Mouse (Mus musculus): ENCODE data around the gene Zp2.

Zp2 gene

GRCm38 (mm10) chr7:120145191-120145590 lies at the start of gene Zp2:
Gene Zp2 (minus strand): TSS chr7:120145291.
- DNase-seq (ENCODE audit: low spot score): no peak

DNA sequence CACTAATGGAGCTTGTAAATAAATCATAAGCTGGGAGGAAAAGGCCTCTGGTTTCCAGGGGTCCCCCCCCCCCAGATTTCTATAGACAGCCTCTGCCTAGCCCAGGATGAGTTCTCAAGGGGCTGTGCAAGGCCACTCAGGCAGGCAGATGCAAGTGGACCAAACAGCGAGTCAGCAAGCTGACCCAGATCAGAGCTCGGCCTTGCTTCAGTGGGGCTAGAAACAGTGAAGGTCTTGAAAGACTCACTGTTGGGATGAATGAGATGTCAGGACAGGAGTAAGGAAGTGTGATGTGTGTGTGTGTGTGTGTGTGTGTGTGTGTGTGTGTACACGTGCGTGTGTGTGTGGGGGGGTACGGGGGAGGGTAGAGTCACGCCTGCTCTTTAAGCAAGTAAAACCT lies 47.7 kb upstream of the Zp2 start:
- DNase-seq (ENCODE audit: low spot score): no peak

DNA sequence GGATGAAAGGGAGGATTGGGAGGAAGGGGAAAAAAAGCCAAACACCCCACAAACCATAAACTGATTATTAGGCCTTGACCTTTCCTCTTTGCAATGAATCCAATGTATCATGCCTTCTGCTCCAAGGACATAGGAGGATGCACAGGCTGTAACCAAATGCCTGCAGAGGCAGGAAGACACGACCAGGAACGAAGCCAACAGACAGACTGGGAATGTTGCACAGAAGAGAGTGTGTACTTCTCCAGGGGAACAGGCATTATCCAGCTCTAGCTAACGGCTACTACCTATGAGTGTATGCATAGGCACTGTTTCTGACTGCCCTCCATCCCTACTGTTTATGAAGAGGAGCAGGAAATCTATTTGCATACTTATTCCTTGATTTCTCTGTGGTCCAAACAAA lies 47.1 kb upstream of the Zp2 start:
- DNase-seq (ENCODE audit: low spot score): no peak

- DNase-seq (ENCODE audit: low spot score): no peak
Measured at GRCm38 (mm10) chr7:120190150-120190665, 45.1 kb upstream of the Zp2 start.

- DNase-seq (ENCODE audit: low spot score): no peak
Measured at GRCm38 (mm10) chr7:120189369-120190149, 44.5 kb upstream of the Zp2 start.

DNA sequence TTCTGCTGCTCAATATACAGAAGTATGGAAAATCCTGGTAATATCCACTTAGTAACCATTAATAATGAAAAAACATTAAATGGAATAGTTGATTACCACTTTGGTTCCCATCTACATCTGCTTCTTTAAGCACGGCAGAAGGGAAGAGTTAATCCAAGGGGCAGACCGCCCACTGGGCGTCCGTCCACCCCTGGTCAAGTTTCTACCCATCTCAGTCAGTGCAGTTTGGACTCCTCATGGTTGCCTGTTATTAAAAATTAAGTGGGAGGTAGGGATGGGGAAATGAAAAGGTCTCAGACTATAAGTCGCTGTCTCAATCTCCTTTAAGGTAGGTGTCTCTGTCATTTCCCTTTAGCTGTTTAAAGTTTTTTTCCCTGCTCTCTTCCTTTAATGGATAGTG lies 43.9 kb upstream of the Zp2 start:
- DNase-seq (ENCODE audit: low spot score): no peak

- no peak for DNase-seq (ENCODE audit: low spot score)
Measured at GRCm38 (mm10) chr7:120182891-120183290, 37.8 kb upstream of the Zp2 start.

DNA sequence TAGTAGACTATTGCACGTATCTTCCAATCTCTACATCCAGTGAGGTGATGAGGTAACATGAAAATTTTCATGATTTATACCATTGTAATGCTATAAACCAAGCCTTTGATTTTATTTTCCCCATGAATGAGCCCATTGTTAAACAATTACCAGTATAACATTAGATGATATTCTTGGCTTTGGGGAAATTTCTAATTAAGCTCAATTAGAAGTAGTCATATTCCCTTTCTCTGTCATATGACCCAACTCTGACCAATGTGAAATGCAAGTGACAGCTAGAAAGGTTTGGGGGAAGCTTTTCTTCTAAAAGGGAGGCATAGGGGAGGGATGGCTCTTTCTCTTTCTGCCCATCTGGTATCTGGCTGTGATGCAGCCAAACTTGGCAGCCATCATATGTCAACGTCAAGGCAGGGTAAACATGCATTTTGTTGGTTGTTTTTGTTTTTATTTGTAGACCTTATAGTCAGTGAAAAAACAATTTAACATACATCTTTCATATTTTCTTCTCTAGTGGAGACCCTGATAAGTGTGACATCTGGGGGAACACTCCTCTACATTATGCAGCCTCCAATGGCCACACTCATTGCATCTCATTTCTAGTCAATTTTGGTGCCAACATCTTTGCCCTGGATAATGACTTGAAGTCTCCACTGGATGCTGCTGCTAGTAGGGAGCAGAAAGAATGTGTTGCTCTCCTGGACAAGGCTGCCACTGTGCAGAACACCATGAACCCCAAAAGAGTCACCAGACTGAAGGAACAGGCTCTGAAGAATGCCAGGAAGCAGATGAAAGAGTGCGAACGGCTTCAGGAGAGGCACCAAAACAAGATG lies 36.5 kb upstream of the Zp2 start:
- DNase-seq (ENCODE audit: low spot score): no peak

GRCm38 (mm10) chr7:120180547-120180946 lies 35.5 kb upstream of the Zp2 start:
- no peak for DNase-seq (ENCODE audit: low spot score)

GRCm38 (mm10) chr7:120178935-120179334 lies 33.8 kb upstream of the Zp2 start:
- no peak for DNase-seq (ENCODE audit: low spot score)

- no peak for DNase-seq (ENCODE audit: low spot score)
Measured at GRCm38 (mm10) chr7:120177611-120178010, 32.5 kb upstream of the Zp2 start.

- peak; percentile 35 for DNase-seq (ENCODE audit: low spot score)
Measured at GRCm38 (mm10) chr7:120174723-120175504, 29.8 kb upstream of the Zp2 start.

GRCm38 (mm10) chr7:120173603-120174244 lies 28.6 kb upstream of the Zp2 start, which contains the start of gene Anks4b:
Gene Anks4b (plus strand): TSS chr7:120173858.
- no peak for DNase-seq (ENCODE audit: low spot score)

DNA sequence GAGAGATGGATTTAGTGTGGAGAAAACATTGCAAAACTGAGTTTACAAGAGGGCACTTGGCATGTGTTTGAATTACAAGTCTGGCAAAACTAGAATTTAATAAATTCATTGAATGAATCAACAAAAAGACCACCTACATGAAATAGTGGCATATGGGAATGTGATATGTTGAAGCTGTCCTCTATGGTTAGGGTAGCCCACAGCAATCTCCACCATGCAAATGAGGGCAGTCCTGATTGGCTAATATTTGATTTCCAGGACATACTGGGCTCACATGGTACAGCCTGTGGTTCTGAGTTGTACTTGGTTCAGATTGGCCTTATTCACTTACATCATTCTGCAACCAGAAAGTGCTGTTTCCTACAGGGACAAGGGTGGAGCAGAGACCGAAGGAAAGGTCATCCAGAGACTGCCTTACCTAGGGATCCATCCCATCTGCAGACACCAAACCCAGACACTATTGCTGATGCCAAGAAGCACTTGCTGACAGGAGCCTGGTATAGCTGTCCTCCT lies 27.2 kb upstream of the Zp2 start:
- no peak for DNase-seq (ENCODE audit: low spot score)

DNA sequence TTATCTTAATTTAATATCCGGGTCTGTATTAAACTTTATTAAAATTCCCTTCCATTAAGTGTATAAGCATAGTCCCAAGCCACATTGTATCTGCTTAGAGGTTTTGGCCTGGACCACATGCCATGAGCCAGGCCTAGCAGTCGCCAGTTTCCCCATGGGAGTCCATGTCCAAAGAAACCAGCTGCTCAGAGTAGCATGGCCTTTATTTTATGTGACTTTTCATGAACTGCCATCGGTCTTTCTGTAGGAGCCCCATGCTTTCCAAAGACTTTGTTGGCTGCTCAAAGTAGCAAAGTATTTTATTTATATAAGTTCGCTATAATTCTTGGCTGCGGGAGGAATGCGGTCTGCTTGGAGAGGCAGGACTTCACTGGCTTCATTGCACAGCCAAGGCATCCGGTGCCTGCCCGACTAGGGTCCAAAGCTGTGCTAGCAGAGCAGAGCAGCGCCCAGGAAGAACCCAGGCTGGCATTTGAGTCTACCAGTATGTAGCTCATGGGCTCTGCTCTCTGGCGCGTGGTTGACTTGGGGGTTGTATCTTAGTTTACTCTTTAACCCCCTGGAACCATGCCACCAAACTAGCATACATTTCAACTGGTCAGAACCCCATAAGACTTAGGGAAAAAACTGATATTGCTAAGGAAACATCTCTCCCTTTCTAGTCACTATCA lies 18.6 kb upstream of the Zp2 start:
- no peak for DNase-seq (ENCODE audit: low spot score)

DNA sequence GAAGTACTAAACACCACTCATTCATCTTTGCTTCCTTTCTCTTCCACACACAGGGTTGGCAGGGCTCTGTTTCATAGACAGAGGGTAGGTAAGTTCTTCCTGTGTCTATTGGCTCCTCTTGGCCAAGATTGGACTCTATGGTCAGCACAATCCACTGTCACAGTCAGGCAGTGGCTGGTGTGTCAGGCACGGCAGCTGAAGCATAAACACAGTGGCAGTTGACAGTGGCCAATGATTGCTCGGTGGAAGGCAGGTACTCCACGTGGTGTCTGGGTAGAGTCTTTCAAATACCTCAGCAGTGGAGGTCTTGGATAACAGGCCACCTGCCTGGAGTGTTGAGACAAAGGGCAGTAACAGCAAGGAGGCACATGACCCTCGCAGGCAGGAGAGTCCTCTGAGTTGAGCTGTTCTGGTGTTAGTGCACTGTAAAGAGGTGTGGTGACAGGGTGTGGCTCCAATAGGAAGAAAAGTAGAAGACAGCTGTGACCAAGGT lies 13.1 kb upstream of the Zp2 start:
- no peak for DNase-seq (ENCODE audit: low spot score)

DNA sequence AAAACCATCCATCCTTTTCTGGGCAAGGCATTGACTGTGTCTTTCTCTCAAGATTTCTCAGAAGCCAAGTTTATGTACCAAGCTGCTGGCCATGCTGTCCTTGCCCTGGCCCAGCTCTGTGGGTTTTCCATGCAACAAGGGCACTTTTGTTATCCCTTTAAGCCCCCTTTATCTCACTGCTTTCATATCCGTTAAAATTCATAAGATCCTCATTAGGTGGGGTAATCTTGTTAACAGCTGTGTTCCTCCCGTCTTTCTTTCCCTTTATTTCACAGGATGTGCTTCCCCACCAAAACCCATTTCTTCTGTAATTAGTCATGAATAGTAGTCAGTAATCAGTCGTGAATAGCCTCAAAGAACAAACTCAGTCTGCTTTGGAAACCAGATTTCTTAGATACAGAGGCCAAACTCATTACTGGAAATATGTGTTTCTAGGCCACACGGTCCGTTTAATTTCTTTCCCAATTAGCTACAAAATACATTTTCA lies 12.5 kb upstream of the Zp2 start:
- DNase-seq (ENCODE audit: low spot score): no peak

GRCm38 (mm10) chr7:120156841-120157409 lies 11.8 kb upstream of the Zp2 start:
- peak; percentile 34 for DNase-seq (ENCODE audit: low spot score)

DNA sequence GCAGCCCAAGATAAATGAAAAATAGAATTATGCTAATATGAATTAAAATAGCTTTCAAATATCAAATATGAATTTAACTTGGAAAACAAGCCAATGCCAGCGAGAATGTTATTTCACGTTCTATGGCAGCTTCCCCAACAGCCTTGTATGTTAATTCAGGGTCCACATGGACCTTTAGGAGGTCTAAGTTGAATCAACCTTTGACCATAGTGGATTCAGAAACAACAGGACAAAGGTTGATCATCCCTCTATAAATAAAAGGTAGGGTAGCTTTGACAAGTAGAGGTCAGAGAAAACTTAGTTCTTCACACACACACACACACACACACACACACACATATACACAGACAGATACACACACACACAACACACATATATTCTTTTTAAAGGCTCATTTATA lies 5.8 kb upstream of the Zp2 start:
- DNase-seq (ENCODE audit: low spot score): no peak

DNA sequence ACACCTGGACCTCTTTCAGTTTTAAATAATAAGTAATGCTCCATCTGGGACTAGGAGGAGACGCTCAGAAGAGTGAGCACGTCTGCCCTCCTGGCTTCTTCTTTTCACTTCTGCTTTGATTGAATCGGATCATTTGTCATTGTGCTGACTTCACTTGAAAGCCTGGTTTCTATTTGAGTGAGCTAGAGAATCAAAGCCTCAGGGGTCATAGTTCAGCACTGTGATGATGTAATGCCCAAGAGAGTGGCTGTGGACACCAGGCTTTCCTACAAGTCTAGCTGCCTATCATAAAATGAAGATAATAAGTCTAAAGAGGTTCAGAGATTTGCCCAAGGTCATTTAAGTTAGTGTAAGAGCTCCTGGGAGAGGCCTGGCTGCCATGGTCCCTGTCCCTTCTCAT lies 5.2 kb upstream of the Zp2 start:
- DNase-seq (ENCODE audit: low spot score): no peak

All from layer of hippocampus, adult 11-12 months (tissue).